Mouse (Mus musculus) kidney, adult 2 months (tissue): ENCODE measurements around the gene Rabgap1.
A peak's percentile ranks its signal among the peaks of the same experiment; 100 is the strongest.

Source experiments
- CTCF ChIP-seq: fragments of 200-500 bp; conservative IDR thresholded peaks from 2 replicates; pipeline ENCODE4 v1.5.1; 2011; ENCODE audit warnings: low read depth, mild to moderate bottlenecking, control low read depth, low read length, moderate library complexity, mixed read lengths; ENCODE audit not compliant: insufficient read depth, insufficient read length
- POLR2A ChIP-seq: fragments of 200-500 bp; IDR thresholded peaks from one replicate; pipeline ENCODE4 v1.6.1; 2011; ENCODE audit warnings: low read depth, low read length, control low read depth

DNA sequence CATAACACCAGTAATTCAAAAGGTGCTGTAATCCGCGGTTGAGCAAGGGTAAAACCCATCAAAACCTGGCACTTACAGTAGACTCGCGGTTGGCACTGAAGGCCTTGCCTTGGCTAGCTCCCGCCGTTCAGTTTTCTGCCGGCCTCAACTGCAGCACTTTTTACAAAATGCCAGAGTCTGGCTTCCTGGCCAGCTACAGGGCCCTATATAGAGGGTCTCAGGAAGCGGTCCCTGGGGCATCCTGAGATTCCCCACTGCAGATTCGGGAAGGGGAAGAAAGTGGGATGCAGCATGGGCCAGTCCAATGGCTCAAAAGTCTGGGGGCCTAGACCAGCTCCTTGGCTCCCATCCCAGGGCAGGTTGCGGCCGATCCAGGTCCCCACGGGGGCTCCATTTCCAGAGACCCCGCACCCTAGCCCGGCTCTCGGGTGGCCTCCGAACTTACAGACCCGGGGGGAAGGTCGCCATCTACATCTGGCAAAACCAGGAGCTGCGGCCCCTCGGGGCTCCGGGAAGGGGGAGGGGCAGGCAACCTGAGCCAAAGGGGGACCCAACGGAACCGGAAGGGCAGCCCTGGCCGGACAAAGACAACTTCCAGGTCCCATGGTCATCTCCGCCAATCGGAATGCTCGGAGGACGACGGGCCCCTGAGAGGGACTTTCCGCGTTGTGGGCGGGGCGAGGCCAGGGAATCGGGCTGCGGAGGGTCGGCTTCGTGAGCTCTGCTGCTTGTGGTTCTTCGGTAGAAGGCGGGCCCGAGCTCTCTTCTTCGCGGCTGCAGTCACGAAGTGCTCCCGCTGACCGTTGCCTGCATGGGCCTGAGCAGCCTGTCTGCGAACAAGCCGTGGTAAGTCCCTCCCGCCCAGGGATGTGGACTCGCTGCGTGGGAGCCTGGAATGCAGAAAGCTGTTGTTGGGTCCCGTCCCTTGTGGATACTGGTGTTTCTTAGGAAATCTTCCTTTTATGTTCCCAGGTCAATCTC lies at the start of gene Rabgap1, which contains the start of the genes Zbtb26 and Zbtb6:
- TF ChIP-seq POLR2A (peak; percentile 57), CTCF (no peak)
